Mouse (Mus musculus) forebrain, embryonic 13.5 days (tissue): ENCODE results near the gene Paf1. TPM values are rescaled to one million over a fixed set of nuclear protein-coding genes. Genes with fewer than 3 reads are reported as not detected.

Experiments
- ATAC-seq: fragments of 200-750 bp; cut with Nextera tagmentation; 2 replicates; pipeline ENCODE4 v1.8.0; 2017
- H3K27ac ChIP-seq: fragments of 300-500 bp; sonication (generic); 2 replicates; pipeline ENCODE4 v1.5.1; 2015; ENCODE audit warnings: inconsistent platforms, mild to moderate bottlenecking, moderate library complexity
- H3K27me3 ChIP-seq: fragments of 300-500 bp; sonication (generic); 2 replicates; pipeline ENCODE4 v1.6.1; 2015; ENCODE audit warnings: mild to moderate bottlenecking, inconsistent platforms
- H3K36me3 ChIP-seq: fragments of 300-500 bp; sonication (generic); 2 replicates; pipeline ENCODE4 v1.6.1; 2015; ENCODE audit warnings: mild to moderate bottlenecking, inconsistent platforms; ENCODE audit not compliant: poor library complexity, severe bottlenecking
- H3K4me1 ChIP-seq: fragments of 300-500 bp; sonication (generic); 2 replicates; pipeline ENCODE4 v1.6.1; 2015; ENCODE audit warnings: inconsistent platforms
- H3K4me2 ChIP-seq: fragments of 300-500 bp; sonication (generic); 2 replicates; pipeline ENCODE4 v1.6.1; 2015; ENCODE audit warnings: inconsistent platforms, mild to moderate bottlenecking, moderate library complexity
- H3K4me3 ChIP-seq: fragments of 300-500 bp; sonication (generic); 2 replicates; pipeline ENCODE4 v1.5.1; 2015; ENCODE audit warnings: mild to moderate bottlenecking, inconsistent platforms
- H3K9ac ChIP-seq: fragments of 300-500 bp; sonication (generic); 2 replicates; pipeline ENCODE4 v1.6.1; 2015; ENCODE audit warnings: mild to moderate bottlenecking, inconsistent platforms
- H3K9me3 ChIP-seq: fragments of 300-500 bp; sonication (generic); replicated peaks from 2 replicates; pipeline ENCODE4 v1.6.1; 2016; ENCODE audit warnings: inconsistent platforms
- WGBS: fragments of 180-500 bp; shearing (Covaris S2); methylation state at CpG from one replicate; pipeline ENCODE4 v1.1.7; 2015; 5-methylcytosine and 5-hydroxymethylcytosine counted together
- polyA plus RNA-seq: library from polyadenylated mRNA; unstranded; fragments of >200 nt; fragmentation: Nextera tagmentation; extraction: Ambion mirVana; gene quantifications from 2 replicates; pipeline ENCODE4 v1.2.1, GENCODE M21; 2015

Paf1 gene
- polyA plus RNA-seq, 1 experiment from 2014 or later, result 97.1 TPM

GRCm38 (mm10) chr7:28358431-28358830, 34.3 kb upstream of the Paf1 start:
- H3K27me3 ChIP-seq, result no peaks in the 10 kb centered on the region
- 0 out of 2 replicates have a peak overlapping the region, but pooled peaks have one; percentile 7 for H3K4me3 ChIP-seq
- H3K4me1 ChIP-seq, result peaks cover 19% of the 10 kb centered on the region
- no peak for ATAC-seq
- WGBS, result 37% methylated on average over 7 of the region's 7 CpGs
- H3K36me3 ChIP-seq, result peaks cover 64% of the 10 kb centered on the region
- peak overlapping the region; percentile 35 for H3K27ac ChIP-seq
- 0 out of 2 replicates have a peak overlapping the region, but pooled peaks have one; percentile 18 for H3K9ac ChIP-seq
- no peaks in the 10 kb centered on the region for H3K9me3 ChIP-seq
- H3K4me2 ChIP-seq, result 0 out of 2 replicates have a peak overlapping the region, but pooled peaks have one; percentile 12

GRCm38 (mm10) chr7:28359854-28360253, 32.9 kb upstream of the Paf1 start:
- H3K27me3 ChIP-seq, result no peaks in the 10 kb centered on the region
- no peak overlapping the region for H3K4me3 ChIP-seq
- H3K36me3 ChIP-seq, result peaks cover 65% of the 10 kb centered on the region
- no peak overlapping the region for H3K4me2 ChIP-seq
- H3K9me3 ChIP-seq, result no peaks in the 10 kb centered on the region
- ATAC-seq, result no peak
- peaks cover 19% of the 10 kb centered on the region for H3K4me1 ChIP-seq
- no peak overlapping the region for H3K27ac ChIP-seq
- no peak overlapping the region for H3K9ac ChIP-seq
- WGBS, result 90% methylated on average over 10 of the region's 10 CpGs

- no peak overlapping the region for H3K4me2 ChIP-seq
These were observed 32.5 kb upstream of the Paf1 start for GRCm38 (mm10) chr7:28360291-28360690.

GRCm38 (mm10) chr7:28361647-28362341, 31.0 kb upstream of the Paf1 start:
- H3K4me3 ChIP-seq, result no peak overlapping the region
- no peak overlapping the region for H3K27ac ChIP-seq
- H3K9me3 ChIP-seq, result no peaks in the 10 kb centered on the region
- no peak overlapping the region for H3K9ac ChIP-seq
- H3K4me1 ChIP-seq, result peaks cover 19% of the 10 kb centered on the region
- peaks cover 79% of the 10 kb centered on the region for H3K36me3 ChIP-seq
- no peak for ATAC-seq
- no peaks in the 10 kb centered on the region for H3K27me3 ChIP-seq
- 97% methylated on average over 20 of the region's 20 CpGs for WGBS
- no peak overlapping the region for H3K4me2 ChIP-seq

More at GRCm38 (mm10) chr7:28360291-28360690, 32.5 kb upstream of the Paf1 start:
- Histone ChIP-seq H3K27ac (no peak overlapping the region), H3K9ac (no peak overlapping the region), H3K4me3 (no peak overlapping the region), H3K9me3 (no peaks in the 10 kb centered on the region), H3K4me1 (peaks cover 19% of the 10 kb centered on the region), H3K36me3 (peaks cover 66% of the 10 kb centered on the region), H3K27me3 (no peaks in the 10 kb centered on the region)
- WGBS, result 98% methylated on average over 6 of the region's 6 CpGs
- ATAC-seq, result no peak

GRCm38 (mm10) chr7:28362441-28363060, 30.2 kb upstream of the Paf1 start:
- H3K36me3 ChIP-seq, result peaks cover 87% of the 10 kb centered on the region
- peaks cover 12% of the 10 kb centered on the region for H3K4me1 ChIP-seq
- WGBS, result 91% methylated on average over 16 of the region's 16 CpGs
- H3K27ac ChIP-seq, result no peak overlapping the region
- ATAC-seq, result no peak
- H3K4me2 ChIP-seq, result no peak overlapping the region
- H3K9me3 ChIP-seq, result no peaks in the 10 kb centered on the region
- H3K27me3 ChIP-seq, result no peaks in the 10 kb centered on the region
- no peak overlapping the region for H3K9ac ChIP-seq
- no peak overlapping the region for H3K4me3 ChIP-seq

DNA sequence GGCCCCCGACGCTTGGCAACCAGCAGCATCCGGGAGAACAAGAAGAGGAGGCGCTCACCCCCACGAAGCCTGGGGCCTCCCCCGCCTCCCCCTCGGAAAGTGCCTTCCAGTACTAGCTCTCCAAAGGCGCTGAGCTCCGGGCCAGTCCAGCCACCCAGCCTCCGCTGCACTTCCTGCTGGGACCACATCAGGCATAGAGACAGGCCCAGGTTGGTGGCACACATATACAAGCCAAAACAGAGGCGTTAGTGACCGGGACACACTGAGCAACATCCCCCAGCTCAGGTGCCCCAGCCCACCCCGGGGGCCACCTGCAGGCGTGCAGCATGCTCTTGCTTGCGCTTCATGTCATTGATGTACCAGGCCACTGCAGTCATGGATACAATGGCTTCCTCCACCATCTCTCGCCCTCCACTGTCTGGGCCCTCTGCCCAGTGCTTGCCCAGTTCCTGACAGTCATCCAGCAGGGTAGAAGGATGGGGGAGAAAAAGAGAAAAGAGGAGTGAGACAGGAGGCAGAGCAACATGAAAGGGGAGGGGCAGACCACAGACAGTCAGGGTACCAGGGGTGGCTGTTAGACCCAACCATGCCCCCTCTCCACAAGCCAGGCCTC, 25.0 kb upstream of the Paf1 start:
- Histone ChIP-seq H3K9ac (peak overlapping the region; percentile 30; the same call in 1 of the 2 replicates), H3K36me3 (peaks cover 69% of the 10 kb centered on the region), H3K27me3 (no peaks in the 10 kb centered on the region), H3K9me3 (no peaks in the 10 kb centered on the region), H3K4me1 (peaks cover 20% of the 10 kb centered on the region), H3K4me3 (no peak overlapping the region), H3K4me2 (no peak overlapping the region), H3K27ac (no peak overlapping the region)
- WGBS, result 89% methylated on average over 16 of the region's 16 CpGs
- ATAC-seq, result no peak

GRCm38 (mm10) chr7:28368276-28368920, 24.4 kb upstream of the Paf1 start:
- 94% methylated on average over 16 of the region's 16 CpGs for WGBS
- H3K27ac ChIP-seq, result no peak overlapping the region
- no peak overlapping the region for H3K4me3 ChIP-seq
- no peaks in the 10 kb centered on the region for H3K9me3 ChIP-seq
- no peak overlapping the region for H3K4me2 ChIP-seq
- peak overlapping the region; percentile 30; the same call in 1 of the 2 replicates for H3K9ac ChIP-seq
- ATAC-seq, result no peak
- H3K4me1 ChIP-seq, result peaks cover 20% of the 10 kb centered on the region
- peaks cover 63% of the 10 kb centered on the region for H3K36me3 ChIP-seq
- no peaks in the 10 kb centered on the region for H3K27me3 ChIP-seq

GRCm38 (mm10) chr7:28370051-28370450, 22.7 kb upstream of the Paf1 start:
- H3K27me3 ChIP-seq, result no peaks in the 10 kb centered on the region
- peaks cover 30% of the 10 kb centered on the region for H3K4me1 ChIP-seq
- H3K36me3 ChIP-seq, result peaks cover 47% of the 10 kb centered on the region
- ATAC-seq, result no peak
- H3K4me3 ChIP-seq, result peak overlapping the region; percentile 81
- H3K27ac ChIP-seq, result no peak overlapping the region
- H3K4me2 ChIP-seq, result peak overlapping the region; percentile 87
- H3K9me3 ChIP-seq, result no peaks in the 10 kb centered on the region
- peak overlapping the region; percentile 88 for H3K9ac ChIP-seq
- WGBS, result 92% methylated on average over 14 of the region's 14 CpGs

DNA sequence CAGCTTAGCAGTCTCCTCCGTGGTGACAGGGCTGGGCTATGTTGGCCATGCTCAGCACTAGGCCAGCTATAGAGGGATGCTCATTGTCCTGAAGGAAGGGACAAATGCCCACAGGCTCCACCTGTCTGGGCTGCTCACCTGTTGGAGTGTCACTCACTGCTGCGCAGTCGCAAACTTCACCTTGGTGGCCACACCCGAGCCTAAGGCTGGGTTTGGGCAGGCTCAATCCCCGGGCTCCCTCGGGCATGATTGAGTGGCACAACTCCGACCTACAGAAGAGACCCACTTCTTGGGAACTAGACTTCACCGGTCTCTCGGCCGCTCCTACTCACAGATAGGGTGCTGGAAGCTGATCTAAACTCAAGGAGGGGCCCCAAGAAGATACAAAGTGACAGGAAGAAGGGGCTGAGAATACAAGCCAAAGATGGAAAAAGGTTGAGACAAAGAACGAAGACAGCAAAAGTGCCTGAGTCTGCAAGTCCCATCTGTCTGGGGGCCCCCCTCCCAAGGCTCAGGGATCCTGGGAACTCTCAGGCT, 21.7 kb upstream of the Paf1 start:
- Histone ChIP-seq H3K4me3 (peak overlapping the region; percentile 81), H3K27me3 (no peaks in the 10 kb centered on the region), H3K9ac (peak overlapping the region; percentile 88), H3K27ac (peak overlapping the region; percentile 88), H3K4me2 (peak overlapping the region; percentile 87), H3K4me1 (peaks cover 37% of the 10 kb centered on the region), H3K36me3 (peaks cover 37% of the 10 kb centered on the region), H3K9me3 (no peaks in the 10 kb centered on the region)
- 6% methylated on average over 11 of the region's 11 CpGs for WGBS
- ATAC-seq, result no peak

- Histone ChIP-seq H3K4me3 (peak overlapping the region; percentile 81), H3K27ac (peak overlapping the region; percentile 88), H3K9ac (peak overlapping the region; percentile 88), H3K27me3 (no peaks in the 10 kb centered on the region), H3K4me2 (peak overlapping the region; percentile 87), H3K36me3 (peaks cover 32% of the 10 kb centered on the region), H3K9me3 (no peaks in the 10 kb centered on the region), H3K4me1 (peaks cover 42% of the 10 kb centered on the region)
- peak; percentile 4; the same call in 1 of the 2 replicates for ATAC-seq
- WGBS, result under 1% methylated on average over 21 of the region's 43 CpGs
These were observed 21.2 kb upstream of the Paf1 start for GRCm38 (mm10) chr7:28371514-28371989.

DNA sequence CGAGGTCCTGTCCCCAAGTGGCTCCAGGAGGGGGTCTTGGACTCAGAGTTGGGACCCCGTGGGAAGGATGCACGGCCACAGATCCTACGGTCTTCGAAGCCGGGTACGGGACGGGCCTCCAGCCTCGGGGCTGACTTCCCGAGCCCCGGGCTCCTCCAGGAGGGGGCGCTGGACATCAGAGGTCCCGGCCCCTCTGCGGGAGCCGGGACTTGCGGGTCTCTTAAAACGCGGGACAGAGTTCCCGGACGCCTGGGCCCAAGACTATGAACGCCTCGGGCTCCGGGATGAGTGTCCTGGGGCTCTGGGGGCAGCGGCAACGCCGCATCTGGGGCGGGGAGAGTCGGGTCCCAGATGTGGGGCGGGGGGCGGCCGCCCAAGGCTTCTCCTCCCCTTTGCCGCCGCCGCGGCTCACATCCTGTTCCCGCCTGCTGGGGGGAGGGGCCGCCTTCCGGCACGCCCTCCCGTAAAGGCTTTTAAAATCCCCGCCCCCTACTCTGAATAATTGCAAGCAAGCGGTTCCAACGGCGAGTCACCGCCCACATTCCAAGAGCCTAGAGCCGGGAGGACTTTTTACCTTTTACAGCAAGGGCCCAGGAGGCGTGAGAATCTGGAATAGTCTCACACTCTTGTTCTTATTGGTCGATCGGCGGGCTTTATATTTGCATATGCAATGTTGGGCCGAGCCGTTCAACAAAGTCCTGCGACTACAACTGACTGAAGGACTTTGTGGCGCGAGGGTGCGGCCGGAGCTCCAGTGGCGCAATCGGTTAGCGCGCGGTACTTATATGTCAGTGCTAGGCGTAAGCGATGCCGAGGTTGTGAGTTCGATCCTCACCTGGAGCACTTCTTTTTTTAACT, 20.3 kb upstream of the Paf1 start, which contains the start of gene Plekhg2:
Gene Plekhg2, minus strand, starts transcription at position 349 of the 858 bp plus-strand sequence.
- peak within 1 kb of the TSS; percentile 88 for H3K27ac ChIP-seq
- H3K27me3 ChIP-seq, result no peaks in the 10 kb centered on the region
- H3K4me1 ChIP-seq, result peaks cover 48% of the 10 kb centered on the region
- ATAC-seq, result peak; percentile 80
- peak within 1 kb of the TSS; percentile 88 for H3K9ac ChIP-seq
- peak within 1 kb of the TSS; percentile 87 for H3K4me2 ChIP-seq
- H3K9me3 ChIP-seq, result no peaks in the 10 kb centered on the region
- whole genome bisulfite sequencing, result under 1% methylated on average over 59 of the region's 66 CpGs
- H3K4me3 ChIP-seq, result peak within 1 kb of the TSS; percentile 81
- peaks cover 22% of the 10 kb centered on the region for H3K36me3 ChIP-seq
